12 mouse cellular contexts compared by ENCODE assay signal in the genomic region with DNA sequence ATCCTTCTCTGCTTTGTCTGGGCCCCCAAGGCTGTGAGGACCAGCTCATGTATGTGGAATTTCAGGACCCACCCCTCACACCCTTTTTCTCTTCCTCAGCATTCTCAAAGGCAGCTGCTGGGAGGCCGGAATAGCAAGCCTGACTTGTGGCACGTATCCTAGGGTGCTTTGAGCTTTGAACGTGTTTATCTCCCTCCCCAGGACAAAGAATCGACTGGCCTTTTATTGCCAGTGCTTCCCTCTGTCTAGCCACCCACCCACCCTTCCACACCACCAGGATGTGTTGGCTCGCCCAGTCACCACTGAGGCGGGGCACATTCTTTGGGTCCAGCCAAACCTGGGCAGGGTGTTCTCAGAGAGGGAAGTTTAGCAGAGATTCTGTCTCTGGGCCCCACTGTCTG. TPM values are rescaled to one million over a fixed set of nuclear protein-coding genes. Genes with fewer than 3 reads are reported as not detected.
DNase-seq lines count a peak whose midpoint lies in the region; ATAC-seq and TF ChIP-seq lines count a peak whose summit lies in the region.
"Had no signal": no experiment of that assay in that cellular context is flagged by ENCODE, and none has a peak within 500 bp of the region (broad histone marks: within the 10 kb centered on the region; RNA-seq: fewer than 3 reads in every experiment).

No protein-coding gene starts in this region.

- DNase-seq in hindbrain, embryonic 14.5 days (ENCODE audit: low spot score), result no peak
- peak; percentile 83 for DNase-seq in ES-E14 (ENCODE audit: low read depth, low spot score)
- no peak for DNase-seq in right cerebral cortex, postnatal 36 days (ENCODE audit: low spot score in 2 of 2)
- DNase-seq in ovary, adult 18-20 months (ENCODE audit: low spot score), result no peak
- DNase-seq in frontal cortex, adult 2 months (ENCODE audit: extremely low spot score in 1 of 2, low spot score in 1 of 2), result no peak
- DNase-seq: kidney, adult 2 months had no signal

- 38% methylated on average over 6 of the region's 6 CpGs for WGBS in hindbrain, embryonic 15.5 days
- WGBS in hindbrain, embryonic 14.5 days, result 26% methylated on average over 6 of the region's 6 CpGs
- 34% methylated on average over 6 of the region's 6 CpGs for WGBS in limb, embryonic 15.5 days

- no peak overlapping the region for H3K9ac ChIP-seq in hindbrain, embryonic 15.5 days
- H3K9ac ChIP-seq in hindbrain, embryonic 14.5 days, result no peak overlapping the region
- peak overlapping the region; percentile 66 for H3K9ac ChIP-seq in ES-E14 (ENCODE audit: insufficient read depth, low read depth, low read length, poor library complexity, severe bottlenecking)
- H3K9ac ChIP-seq in limb, embryonic 15.5 days, result no peak overlapping the region
- H3K9ac ChIP-seq: liver, embryonic 14.5 days had no signal

- no peaks in the 10 kb centered on the region for H3K9me3 ChIP-seq in hindbrain, embryonic 15.5 days
- no peaks in the 10 kb centered on the region for H3K9me3 ChIP-seq in hindbrain, embryonic 14.5 days (ENCODE audit: control insufficient read depth, low read length)
- no peaks in the 10 kb centered on the region for H3K9me3 ChIP-seq in ES-E14 (ENCODE audit: control insufficient read depth, insufficient read depth, low read depth, low read length)
- H3K9me3 ChIP-seq in limb, embryonic 15.5 days, result no peaks in the 10 kb centered on the region

- H3K27ac ChIP-seq in hindbrain, embryonic 15.5 days (replicated peaks), result no peak overlapping the region
- H3K27ac ChIP-seq in hindbrain, embryonic 14.5 days, result no peak overlapping the region
- peak overlapping the region; percentile 98 for H3K27ac ChIP-seq in ES-E14 (ENCODE audit: insufficient read depth, low read depth, low read length, poor library complexity, severe bottlenecking)
- H3K27ac ChIP-seq in limb, embryonic 15.5 days, result peak overlapping the region; percentile 71
- H3K27ac ChIP-seq: liver, embryonic 14.5 days had no signal

- H3K36me3 ChIP-seq in hindbrain, embryonic 15.5 days, result peaks cover 19% of the 10 kb centered on the region
- peaks cover 25% of the 10 kb centered on the region for H3K36me3 ChIP-seq in hindbrain, embryonic 14.5 days (replicated peaks; ENCODE audit: control insufficient read depth, insufficient read depth)
- peaks cover 16% of the 10 kb centered on the region for H3K36me3 ChIP-seq in ES-E14 (ENCODE audit: control insufficient read depth, insufficient read depth, low read length, poor library complexity, severe bottlenecking)
- peaks cover 30% of the 10 kb centered on the region for H3K36me3 ChIP-seq in limb, embryonic 15.5 days

- no peak overlapping the region for H3K4me3 ChIP-seq in hindbrain, embryonic 15.5 days
- no peak overlapping the region for H3K4me3 ChIP-seq in hindbrain, embryonic 14.5 days (replicated peaks; ENCODE audit: low read length)
- no peak overlapping the region; a peak in 1 of 4 replicates for H3K4me3 ChIP-seq in ES-E14 (ENCODE audit: insufficient read depth in 1 of 2, low read depth in 1 of 2, low read length in 2 of 2, poor library complexity in 1 of 2, severe bottlenecking in 1 of 2)
- H3K4me3 ChIP-seq in limb, embryonic 15.5 days, result no peak overlapping the region
- H3K4me3 ChIP-seq: erythroblast, embryonic 14.5 days had no signal

- no peak overlapping the region for H3K4me2 ChIP-seq in hindbrain, embryonic 15.5 days
- no peak overlapping the region for H3K4me2 ChIP-seq in hindbrain, embryonic 14.5 days (replicated peaks)
- H3K4me2 ChIP-seq in limb, embryonic 15.5 days, result no peak overlapping the region

- in situ Hi-C loops in ES-E14 (cut with MboI; ENCODE audit: low sequenced_read_pairs in 2 of 2, unreplicated experiment in 2 of 2), result loop anchor here in 1 of 2 experiments (25.0 kb wide), 1 partner anchor 383 kb away; no protein-coding TSS in a partner anchor

- H3K4me1 ChIP-seq in hindbrain, embryonic 15.5 days (replicated peaks), result no peaks in the 10 kb centered on the region; the same call in 1 of the 2 replicates
- no peaks in the 10 kb centered on the region for H3K4me1 ChIP-seq in hindbrain, embryonic 14.5 days (replicated peaks; ENCODE audit: control insufficient read depth, insufficient read depth, low read length)
- H3K4me1 ChIP-seq in ES-E14 (ENCODE audit: control insufficient read depth in 2 of 2, insufficient read depth in 2 of 2, low read length in 2 of 2, poor library complexity in 1 of 2), result peaks cover 8 to 44% of the 10 kb centered on the region in 2 experiments
- peaks cover 23% of the 10 kb centered on the region for H3K4me1 ChIP-seq in limb, embryonic 15.5 days

- no peaks in the 10 kb centered on the region for H3K27me3 ChIP-seq in hindbrain, embryonic 15.5 days
- no peaks in the 10 kb centered on the region for H3K27me3 ChIP-seq in hindbrain, embryonic 14.5 days (ENCODE audit: control insufficient read depth, insufficient read depth, low read length)
- no peaks in the 10 kb centered on the region for H3K27me3 ChIP-seq in limb, embryonic 15.5 days

- ATAC-seq in hindbrain, embryonic 15.5 days (ENCODE audit: low FRiP score, low read depth), result peak; percentile 29; the same call in 1 of the 2 replicates
- ATAC-seq in hindbrain, embryonic 14.5 days (ENCODE audit: low FRiP score), result no peak
- ATAC-seq in granulocyte monocyte progenitor cell, adult 5-6 weeks (replicated peaks; ENCODE audit: poor library complexity, severe bottlenecking), result 0 out of 2 replicates have a peak, but pooled peaks have one; percentile 11
- ATAC-seq in limb, embryonic 15.5 days (ENCODE audit: insufficient number of reproducible peaks, low FRiP score, low TSS enrichment, low read depth), result peak; percentile 42; the same call in 1 of the 2 replicates

TF ChIP-seq in ES-E14, 5 proteins besides CTCF, POLR2A, EP300 and RAD21:
- TF ChIP-seq HCFC1 (IDR thresholded peaks at IDR 0.05; ENCODE audit: borderline replicate concordance, insufficient read depth, low read length), result no peak
- TF ChIP-seq MAFK (IDR thresholded peaks at IDR 0.05; ENCODE audit: insufficient read depth, low read depth, low read length), result peak; percentile 63; the same call in 1 of the 2 replicates

RNA-seq across cellular contexts. Expression of a gene that starts 3.0 kb away (rescaled TPM):
- polyA plus RNA-seq in hindbrain, embryonic 15.5 days (2015; fragmentation: Nextera tagmentation; extraction: Ambion mirVana), result not detected in 2 replicates
- polyA plus RNA-seq in hindbrain, embryonic 14.5 days (2014; fragmentation: Nextera tagmentation; extraction: Ambion mirVana), result 0.44 and 0.51 TPM in 2 replicates
- total RNA-seq in ES-E14 (2012; rRNA removed), result 1.0 and 4.0 TPM in 2 replicates
- total RNA-seq in granulocyte monocyte progenitor cell, adult 5-6 weeks (2014; fragmentation: Nextera tagmentation), result not detected in 2 replicates
- not detected in 2 replicates for total RNA-seq in granulocyte monocyte progenitor cell, adult 5-6 weeks (2017)
- polyA plus RNA-seq in limb, embryonic 15.5 days (2015; fragmentation: Nextera tagmentation; extraction: Ambion mirVana), result not detected in 2 replicates
- polyA plus RNA-seq in frontal cortex, adult 2 months (2012; rRNA removed), result not detected in 2 replicates
- polyA plus RNA-seq: erythroblast, embryonic 14.5 days; kidney, adult 2 months; liver, embryonic 14.5 days; neural tube, embryonic 11.5 days had no signal

RNA-seq across cellular contexts. Expression of a gene that starts 40.3 kb away (rescaled TPM):
- 0.04 and 0.12 TPM in 2 replicates for polyA plus RNA-seq in hindbrain, embryonic 15.5 days (2015; fragmentation: Nextera tagmentation; extraction: Ambion mirVana)
- polyA plus RNA-seq in hindbrain, embryonic 14.5 days (2014; fragmentation: Nextera tagmentation; extraction: Ambion mirVana), result 0.09 TPM in 1 of 2 replicates, not detected in the other
- 0.09 TPM in 1 of 2 replicates, not detected in the other for total RNA-seq in ES-E14 (2012; rRNA removed)
- total RNA-seq in granulocyte monocyte progenitor cell, adult 5-6 weeks (2014; fragmentation: Nextera tagmentation), result 0.15 TPM in 1 of 2 replicates, not detected in the other
- not detected in 2 replicates for total RNA-seq in granulocyte monocyte progenitor cell, adult 5-6 weeks (2017)
- polyA plus RNA-seq in limb, embryonic 15.5 days (2015; fragmentation: Nextera tagmentation; extraction: Ambion mirVana), result 6.7 and 7.0 TPM in 2 replicates
- 0.08 TPM in 2 replicates for polyA plus RNA-seq in frontal cortex, adult 2 months (2012; rRNA removed)
- polyA plus RNA-seq: erythroblast, embryonic 14.5 days; neural tube, embryonic 11.5 days had no signal

RNA-seq across cellular contexts. Expression of a gene that starts 48.6 kb away (rescaled TPM):
- polyA plus RNA-seq in hindbrain, embryonic 15.5 days (2015; fragmentation: Nextera tagmentation; extraction: Ambion mirVana), result 34.5 and 36.1 TPM in 2 replicates
- polyA plus RNA-seq in hindbrain, embryonic 14.5 days (2014; fragmentation: Nextera tagmentation; extraction: Ambion mirVana), result 35.7 and 37.0 TPM in 2 replicates
- total RNA-seq in ES-E14 (2012; rRNA removed), result 11.7 and 15.4 TPM in 2 replicates
- not detected in 2 replicates for total RNA-seq in granulocyte monocyte progenitor cell, adult 5-6 weeks (2014; fragmentation: Nextera tagmentation)
- total RNA-seq in granulocyte monocyte progenitor cell, adult 5-6 weeks (2017), result 1.5 TPM in 1 of 2 replicates, not detected in the other
- 33.7 and 34.7 TPM in 2 replicates for polyA plus RNA-seq in limb, embryonic 15.5 days (2015; fragmentation: Nextera tagmentation; extraction: Ambion mirVana)
- polyA plus RNA-seq in frontal cortex, adult 2 months (2012; rRNA removed), result 46.4 and 50.4 TPM in 2 replicates
- polyA plus RNA-seq: erythroblast, embryonic 14.5 days had no signal

Comparison
In these comparisons a context has a peak if more than half of its experiments do, and no peak if none do; other contexts are left out.
1. H3K27ac ChIP-seq: peak in ES-E14 (single experiment) and limb, embryonic 15.5 days (single experiment); none in hindbrain, embryonic 15.5 days (single experiment) and hindbrain, embryonic 14.5 days (single experiment).